Mouse (Mus musculus) urinary bladder, postnatal 14 days (tissue): ENCODE results near the gene Ckap2l.

Experiments used
- DNase-seq: peaks from one replicate; pipeline ENCODE4 v3.0.0; 2021; ENCODE audit warnings: low spot score

Ckap2l gene

DNA sequence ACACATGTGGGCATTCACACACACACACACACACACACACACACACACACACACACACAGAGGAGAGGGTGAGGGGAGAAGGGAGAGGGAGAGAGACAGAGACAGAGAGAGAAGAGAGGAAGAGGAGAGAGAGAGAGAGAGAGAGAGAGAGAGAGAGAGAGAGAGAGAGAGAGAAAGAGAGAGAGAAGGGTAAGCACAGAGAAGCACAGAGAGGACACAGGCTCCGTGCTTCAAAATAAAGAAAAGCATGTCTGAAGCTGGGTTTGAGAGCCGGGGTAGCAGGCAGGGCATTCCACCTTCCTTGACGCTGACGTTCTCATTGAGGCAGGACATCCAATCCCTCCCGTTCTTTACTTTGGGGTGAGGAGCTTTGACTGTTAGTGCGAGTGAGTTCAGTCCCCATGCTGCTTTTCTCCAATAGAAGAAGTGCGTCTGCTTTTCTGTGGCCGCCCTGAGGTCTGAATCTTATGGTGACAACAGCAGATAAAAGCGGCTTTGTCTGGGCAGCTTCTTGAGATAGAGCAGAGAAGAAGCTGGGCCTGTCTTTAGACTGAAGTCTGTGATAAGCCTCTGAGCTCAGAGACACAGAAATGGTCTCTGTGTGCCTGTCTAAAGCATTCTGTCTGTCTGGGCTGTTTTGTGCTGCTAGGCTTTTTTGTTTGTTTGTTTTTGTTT, 63.1 kb downstream of the Ckap2l start:
- no peak for DNase-seq

DNA sequence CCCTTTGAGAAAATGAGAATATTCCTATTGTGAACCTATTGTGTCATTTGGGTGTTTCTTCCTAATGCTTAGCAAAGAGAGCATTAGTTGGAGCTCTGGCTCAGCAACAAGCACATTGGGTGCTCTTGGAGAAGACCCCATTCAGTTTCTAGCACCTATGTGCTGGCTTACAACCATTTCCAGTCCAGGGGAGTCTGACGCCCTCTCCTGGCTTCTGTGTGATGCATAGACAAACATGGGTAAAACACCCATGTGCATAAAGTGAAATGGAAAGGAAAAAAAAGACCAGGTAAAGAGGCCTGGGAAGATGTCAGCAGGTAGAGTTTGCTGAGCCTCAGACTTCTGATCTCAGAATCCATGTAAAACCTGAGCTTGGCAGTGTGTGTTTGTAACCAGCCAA, 63.8 kb downstream of the Ckap2l start:
- DNase-seq = no peak

- DNase-seq = no peak
Observed at GRCm38 (mm10) chr2:129232484-129232883, 64.5 kb downstream of the Ckap2l start.

DNA sequence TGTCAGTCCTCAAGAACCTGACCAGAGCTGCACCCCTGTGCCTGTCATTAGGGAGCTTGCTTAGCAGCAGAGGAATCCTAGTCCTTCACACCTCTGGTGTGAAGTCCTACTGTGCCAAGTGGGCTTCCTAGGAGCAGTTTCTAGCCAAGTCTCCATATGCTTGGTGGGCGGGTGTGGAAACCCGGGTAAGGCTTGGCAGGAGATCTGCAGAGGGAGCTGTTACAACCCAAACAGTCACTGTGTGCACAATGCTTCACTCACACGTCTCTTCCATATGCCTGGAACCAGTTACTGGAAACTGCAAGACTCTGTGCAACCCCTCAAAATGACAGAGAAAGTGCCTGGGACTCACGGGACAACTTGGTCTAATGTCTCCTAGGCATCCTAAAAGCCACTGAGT, 65.0 kb downstream of the Ckap2l start:
- DNase-seq = no peak

DNA sequence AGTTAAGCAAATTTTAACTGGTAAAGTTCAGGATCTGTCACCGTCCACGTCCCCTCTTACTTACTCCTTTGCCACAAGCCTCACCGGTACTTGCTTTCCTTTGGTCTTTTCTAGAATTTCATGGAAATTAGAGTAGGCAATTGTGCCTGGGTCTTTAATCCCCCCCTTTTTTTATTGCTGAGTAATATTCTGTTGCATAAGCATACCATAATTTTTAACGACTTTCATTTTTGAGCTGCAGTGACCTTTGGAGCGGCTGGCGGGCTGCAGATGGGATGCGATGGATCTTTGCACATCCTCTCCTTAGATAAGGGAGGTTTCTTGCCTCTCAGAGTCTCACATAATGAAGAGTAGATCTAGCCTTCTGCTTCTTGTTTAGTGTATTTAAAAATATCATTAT, 67.7 kb downstream of the Ckap2l start:
- DNase-seq = no peak

- no peak for DNase-seq
Observed at GRCm38 (mm10) chr2:129228571-129228970, 68.4 kb downstream of the Ckap2l start.

- no peak for DNase-seq
Observed at GRCm38 (mm10) chr2:129227709-129228108, 69.3 kb downstream of the Ckap2l start.

DNA sequence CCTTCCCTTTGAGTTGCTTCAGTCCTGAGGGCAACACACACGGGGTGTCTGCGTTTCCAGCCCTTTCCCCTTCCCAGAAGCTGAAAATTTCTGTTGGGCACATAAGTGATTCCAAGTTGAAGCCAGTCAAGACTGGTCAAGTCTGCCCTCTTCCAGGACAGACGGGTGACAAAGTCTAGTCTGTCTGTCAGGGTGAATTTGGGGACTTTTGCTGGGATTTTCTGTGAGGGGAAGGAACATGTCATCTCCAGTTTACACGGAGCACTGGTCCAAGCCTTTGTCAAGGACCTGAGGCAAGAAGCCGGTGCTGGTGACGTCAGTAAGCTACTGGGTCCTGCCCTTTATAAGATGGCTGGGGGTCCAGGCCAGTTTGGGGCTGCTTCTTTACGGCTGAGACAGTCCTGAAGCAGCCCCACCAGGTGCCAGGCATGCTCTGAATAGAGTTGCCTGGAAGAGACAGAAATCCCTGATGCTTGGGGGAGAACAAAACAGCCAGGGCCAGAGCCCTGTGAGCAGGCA, 69.9 kb downstream of the Ckap2l start:
- DNase-seq = no peak

- no peak for DNase-seq
Observed at GRCm38 (mm10) chr2:129226296-129226851, 70.6 kb downstream of the Ckap2l start.

DNA sequence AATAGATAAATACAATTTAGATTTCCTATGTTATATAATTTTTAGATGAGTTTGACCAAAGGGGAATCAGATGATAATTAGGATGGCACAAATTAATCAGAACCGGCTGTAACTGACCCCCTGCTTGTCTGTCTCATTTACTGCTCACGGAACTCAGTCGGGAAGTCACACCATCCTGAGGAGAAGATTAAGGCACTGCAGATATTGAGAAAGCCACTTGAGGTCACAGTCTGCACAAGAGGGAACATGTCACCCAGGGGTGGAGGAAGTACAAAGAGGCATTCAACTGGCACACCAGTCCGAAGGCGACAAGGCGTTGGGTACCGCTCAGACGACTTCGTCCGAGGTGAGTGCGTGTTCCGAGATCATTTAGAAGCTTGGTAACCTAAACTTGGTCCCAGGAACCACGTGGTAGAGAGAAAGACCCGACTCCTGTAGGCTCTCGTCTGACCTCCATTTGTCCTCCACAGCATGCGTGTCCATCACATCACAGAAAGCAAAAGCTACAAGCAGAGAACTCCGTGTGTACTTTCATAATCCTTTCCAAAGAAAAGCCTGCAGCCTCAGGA, 71.7 kb downstream of the Ckap2l start:
- DNase-seq = no peak

DNA sequence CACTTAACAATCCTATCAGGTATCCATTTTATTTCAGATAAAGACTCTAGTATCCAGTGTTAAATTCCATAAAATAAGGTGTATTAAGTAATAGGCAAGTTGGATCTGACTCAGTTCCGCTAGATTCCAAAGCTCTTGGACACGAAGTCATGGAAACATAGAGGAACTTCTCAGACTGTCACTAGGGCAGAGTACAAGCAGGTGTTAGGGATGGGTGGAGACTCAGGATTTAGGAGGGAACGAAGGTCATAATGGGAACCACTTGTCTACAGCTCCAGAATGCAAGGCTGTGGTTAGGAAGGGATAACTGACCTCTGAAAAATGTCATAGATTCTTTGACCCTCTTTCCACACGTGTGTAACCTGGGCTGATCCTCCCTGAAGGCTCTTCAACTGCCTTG, 72.8 kb downstream of the Ckap2l start:
- DNase-seq = no peak

DNA sequence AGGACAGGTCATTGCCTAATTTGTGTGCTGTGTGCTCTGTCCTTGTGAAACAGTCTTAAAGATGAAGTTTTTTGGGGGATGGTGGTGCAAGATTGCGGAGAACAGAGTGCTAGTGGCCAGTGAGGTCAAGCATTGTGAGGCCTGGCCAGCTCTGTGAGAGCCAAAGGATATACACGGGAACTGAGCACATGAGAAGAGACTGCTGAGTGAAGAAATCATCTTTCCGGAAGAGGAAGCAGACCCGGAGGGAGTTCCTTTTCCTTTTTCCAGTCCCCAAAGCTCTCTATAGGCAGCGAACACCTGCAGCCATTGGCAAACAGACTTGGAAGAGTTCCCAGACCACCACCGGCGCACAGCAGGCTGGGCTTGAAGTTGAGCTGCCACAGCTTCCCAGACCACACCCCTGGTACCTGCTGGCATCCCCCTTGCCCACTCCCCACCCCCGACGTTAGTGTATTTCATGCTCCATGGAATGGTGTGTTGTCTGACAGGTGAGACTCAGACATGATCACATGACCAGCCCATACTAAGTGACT, 75.8 kb downstream of the Ckap2l start:
- DNase-seq = no peak

- no peak for DNase-seq
Observed at GRCm38 (mm10) chr2:129218537-129219105, 78.4 kb downstream of the Ckap2l start.
